Mouse (Mus musculus): ENCODE measurements around the gene Aplp2. TPM values are rescaled to one million over a fixed set of nuclear protein-coding genes. Genes with fewer than 3 reads are reported as not detected.

Gene Aplp2
- polyA plus RNA-seq, 1 experiment from 2014 or later, result 198 TPM

DNA sequence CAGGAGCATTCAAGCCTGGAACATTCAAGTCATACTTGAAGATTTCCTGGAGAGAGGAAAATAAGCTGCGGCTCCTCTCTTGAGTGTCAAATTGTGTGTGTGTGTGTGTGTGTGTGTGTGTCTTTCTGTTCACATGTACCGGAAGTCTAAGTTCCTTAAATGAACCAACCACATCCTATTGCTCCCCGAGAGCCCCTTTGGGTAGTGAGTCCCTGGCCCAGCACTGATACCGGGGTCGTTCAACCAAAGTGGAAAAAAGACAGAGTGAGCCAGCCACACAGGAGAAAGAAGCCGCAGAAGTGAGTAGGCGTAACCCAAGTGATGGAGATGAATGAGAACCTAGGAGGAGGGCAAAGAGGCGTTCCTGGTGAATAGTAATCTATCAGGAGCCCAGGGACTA is 81.7 kb downstream of the Aplp2 start:
- H3K9ac ChIP-seq (ENCODE audit: low read depth, low read length), result no peak overlapping the region
- 10% methylated on average over 8 of the region's 8 CpGs for WGBS (ENCODE audit: insufficient replicate concordance)
- H3K4me3 ChIP-seq (ENCODE audit: low read depth, low read length), result peak overlapping the region; percentile 51
- peaks cover 62% of the 10 kb centered on the region for H3K27me3 ChIP-seq (ENCODE audit: control insufficient read depth, insufficient read depth, low read depth, low read length)
- no peaks in the 10 kb centered on the region for H3K9me3 ChIP-seq (replicated peaks; ENCODE audit: control insufficient read depth, low read length)
- H3K4me1 ChIP-seq (ENCODE audit: control insufficient read depth, low read depth, low read length), result peaks cover 3% of the 10 kb centered on the region
- H3K4me2 ChIP-seq (ENCODE audit: low read depth, low read length), result peak overlapping the region; percentile 74
- no peaks in the 10 kb centered on the region for H3K36me3 ChIP-seq (ENCODE audit: control insufficient read depth, insufficient read depth)
- no peak for ATAC-seq (ENCODE audit: low read depth)
- no peak overlapping the region for H3K27ac ChIP-seq (ENCODE audit: low read length)

DNA sequence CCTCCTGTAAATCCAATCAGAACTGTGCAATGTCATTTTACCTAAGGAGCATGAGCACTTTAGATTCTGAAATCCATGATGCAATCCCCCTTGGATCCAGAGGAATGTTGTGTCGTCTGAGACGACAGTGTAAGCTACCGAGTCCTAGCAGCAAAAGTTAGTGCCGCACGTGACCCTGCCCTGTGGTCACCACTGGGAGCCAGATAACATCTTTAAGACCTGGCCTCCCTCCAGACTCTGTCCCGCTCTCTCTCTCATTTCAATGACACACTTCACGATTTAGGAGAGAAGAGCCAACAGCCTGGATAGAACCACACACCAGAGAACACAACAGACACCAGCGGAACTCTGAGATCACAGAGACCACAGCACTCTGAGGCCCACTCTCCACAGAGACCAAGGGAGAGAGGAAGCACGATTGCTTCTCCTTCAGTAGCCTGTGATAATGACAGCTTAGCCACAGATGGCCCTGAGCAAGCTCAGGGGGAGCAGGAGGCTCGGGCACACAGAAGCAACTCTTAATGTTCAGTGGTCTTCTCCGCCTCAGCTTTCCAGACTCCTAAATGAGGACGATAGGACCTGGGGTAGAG is 83.6 kb downstream of the Aplp2 start:
- Histone ChIP-seq H3K4me1 (ENCODE audit: control insufficient read depth, low read depth, low read length) (peaks cover 3% of the 10 kb centered on the region), H3K9ac (ENCODE audit: low read depth, low read length) (no peak overlapping the region), H3K4me3 (ENCODE audit: low read depth, low read length) (no peak overlapping the region), H3K27ac (ENCODE audit: low read length) (no peak overlapping the region), H3K4me2 (ENCODE audit: low read depth, low read length) (no peak overlapping the region), H3K36me3 (ENCODE audit: control insufficient read depth, insufficient read depth) (no peaks in the 10 kb centered on the region), H3K9me3 (replicated peaks; ENCODE audit: control insufficient read depth, low read length) (no peaks in the 10 kb centered on the region), H3K27me3 (ENCODE audit: control insufficient read depth, insufficient read depth, low read depth, low read length) (peaks cover 49% of the 10 kb centered on the region)
- no peak for ATAC-seq (ENCODE audit: low read depth)
- WGBS (ENCODE audit: insufficient replicate concordance), result 26% methylated on average over 12 of the region's 12 CpGs

DNA sequence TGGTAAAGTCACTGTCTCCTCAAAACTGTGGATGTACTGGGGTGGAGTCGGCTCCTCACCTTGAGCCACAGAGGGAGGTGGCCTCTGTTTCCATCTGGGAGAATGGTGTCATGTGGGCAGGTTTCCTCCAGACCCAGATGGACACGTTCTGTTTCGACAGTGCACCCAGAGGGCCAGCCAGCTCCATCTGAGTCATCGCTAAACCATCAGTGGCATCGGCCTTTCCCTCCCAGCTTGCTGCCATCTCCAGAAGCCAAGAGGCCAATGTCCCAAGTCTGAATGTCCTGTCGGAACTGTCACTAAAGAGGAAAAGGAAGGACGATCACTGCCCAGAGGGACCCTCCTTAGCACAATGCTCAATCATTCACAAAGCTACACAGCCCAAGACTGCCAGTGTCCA is 85.5 kb downstream of the Aplp2 start:
- Histone ChIP-seq H3K4me3 (ENCODE audit: low read depth, low read length) (no peak overlapping the region), H3K36me3 (ENCODE audit: control insufficient read depth, insufficient read depth) (no peaks in the 10 kb centered on the region), H3K9me3 (replicated peaks; ENCODE audit: control insufficient read depth, low read length) (no peaks in the 10 kb centered on the region), H3K9ac (ENCODE audit: low read depth, low read length) (no peak overlapping the region), H3K4me2 (ENCODE audit: low read depth, low read length) (no peak overlapping the region), H3K4me1 (ENCODE audit: control insufficient read depth, low read depth, low read length) (peaks cover 1% of the 10 kb centered on the region), H3K27me3 (ENCODE audit: control insufficient read depth, insufficient read depth, low read depth, low read length) (peaks cover 31% of the 10 kb centered on the region), H3K27ac (ENCODE audit: low read length) (no peak overlapping the region)
- ATAC-seq (ENCODE audit: low read depth), result no peak
- 72% methylated on average over 7 of the region's 7 CpGs for WGBS (ENCODE audit: insufficient replicate concordance)

- Histone ChIP-seq H3K9me3 (replicated peaks; ENCODE audit: control insufficient read depth, low read length) (no peaks in the 10 kb centered on the region), H3K4me3 (ENCODE audit: low read depth, low read length) (no peak overlapping the region), H3K36me3 (ENCODE audit: control insufficient read depth, insufficient read depth) (no peaks in the 10 kb centered on the region), H3K9ac (ENCODE audit: low read depth, low read length) (no peak overlapping the region), H3K4me2 (ENCODE audit: low read depth, low read length) (no peak overlapping the region), H3K4me1 (ENCODE audit: control insufficient read depth, low read depth, low read length) (no peaks in the 10 kb centered on the region), H3K27ac (ENCODE audit: low read length) (no peak overlapping the region), H3K27me3 (ENCODE audit: control insufficient read depth, insufficient read depth, low read depth, low read length) (no peaks in the 10 kb centered on the region)
- no peak for ATAC-seq (ENCODE audit: low read depth)
- WGBS (ENCODE audit: insufficient replicate concordance), result 64% methylated on average over 13 of the region's 13 CpGs
Observed at GRCm38 (mm10) chr9:31122464-31123030, 89.1 kb downstream of the Aplp2 start.

DNA sequence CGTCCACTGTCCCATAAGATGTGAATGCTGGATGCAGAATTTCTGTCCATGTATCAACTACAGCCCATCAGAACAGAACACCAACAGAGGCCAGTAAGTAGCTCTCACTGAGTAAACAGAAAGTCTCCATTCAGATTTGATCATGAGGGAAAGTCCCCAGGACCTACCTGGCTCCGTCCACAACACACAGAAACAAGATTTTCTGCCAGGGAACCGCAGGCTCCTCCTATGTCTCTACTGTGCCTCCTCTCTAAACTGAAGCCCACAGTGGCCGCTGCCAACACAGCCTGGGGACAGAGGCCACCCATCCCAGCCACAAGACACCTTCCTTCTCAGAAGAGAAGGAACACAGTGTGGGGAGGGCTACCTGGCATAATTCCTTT is 91.1 kb downstream of the Aplp2 start:
- Histone ChIP-seq H3K9ac (ENCODE audit: low read depth, low read length) (no peak overlapping the region), H3K4me2 (ENCODE audit: low read depth, low read length) (no peak overlapping the region), H3K27ac (ENCODE audit: low read length) (no peak overlapping the region), H3K36me3 (ENCODE audit: control insufficient read depth, insufficient read depth) (no peaks in the 10 kb centered on the region), H3K27me3 (ENCODE audit: control insufficient read depth, insufficient read depth, low read depth, low read length) (no peaks in the 10 kb centered on the region), H3K4me1 (ENCODE audit: control insufficient read depth, low read depth, low read length) (no peaks in the 10 kb centered on the region), H3K4me3 (ENCODE audit: low read depth, low read length) (no peak overlapping the region), H3K9me3 (replicated peaks; ENCODE audit: control insufficient read depth, low read length) (no peaks in the 10 kb centered on the region)
- ATAC-seq (ENCODE audit: low read depth), result no peak
- 43% methylated on average over 4 of the region's 4 CpGs for WGBS (ENCODE audit: insufficient replicate concordance)

GRCm38 (mm10) chr9:31119882-31120532 is 91.6 kb downstream of the Aplp2 start:
- H3K27ac ChIP-seq (ENCODE audit: low read length), result no peak overlapping the region
- WGBS (ENCODE audit: insufficient replicate concordance), result 42% methylated on average over 11 of the region's 11 CpGs
- H3K36me3 ChIP-seq (ENCODE audit: control insufficient read depth, insufficient read depth), result no peaks in the 10 kb centered on the region
- H3K9me3 ChIP-seq (replicated peaks; ENCODE audit: control insufficient read depth, low read length), result no peaks in the 10 kb centered on the region
- H3K4me3 ChIP-seq (ENCODE audit: low read depth, low read length), result no peak overlapping the region
- no peak for ATAC-seq (ENCODE audit: low read depth)
- no peak overlapping the region for H3K9ac ChIP-seq (ENCODE audit: low read depth, low read length)
- H3K4me1 ChIP-seq (ENCODE audit: control insufficient read depth, low read depth, low read length), result no peaks in the 10 kb centered on the region
- H3K27me3 ChIP-seq (ENCODE audit: control insufficient read depth, insufficient read depth, low read depth, low read length), result no peaks in the 10 kb centered on the region
- H3K4me2 ChIP-seq (ENCODE audit: low read depth, low read length), result no peak overlapping the region

GRCm38 (mm10) chr9:31119405-31119804 is 92.2 kb downstream of the Aplp2 start:
- no peaks in the 10 kb centered on the region for H3K9me3 ChIP-seq (replicated peaks; ENCODE audit: control insufficient read depth, low read length)
- WGBS (ENCODE audit: insufficient replicate concordance), result 30% methylated on average over 5 of the region's 5 CpGs
- no peak overlapping the region for H3K4me3 ChIP-seq (ENCODE audit: low read depth, low read length)
- no peaks in the 10 kb centered on the region for H3K36me3 ChIP-seq (ENCODE audit: control insufficient read depth, insufficient read depth)
- no peak overlapping the region for H3K9ac ChIP-seq (ENCODE audit: low read depth, low read length)
- no peak for ATAC-seq (ENCODE audit: low read depth)
- H3K27ac ChIP-seq (ENCODE audit: low read length), result no peak overlapping the region
- H3K4me1 ChIP-seq (ENCODE audit: control insufficient read depth, low read depth, low read length), result no peaks in the 10 kb centered on the region
- H3K4me2 ChIP-seq (ENCODE audit: low read depth, low read length), result no peak overlapping the region
- H3K27me3 ChIP-seq (ENCODE audit: control insufficient read depth, insufficient read depth, low read depth, low read length), result no peaks in the 10 kb centered on the region

DNA sequence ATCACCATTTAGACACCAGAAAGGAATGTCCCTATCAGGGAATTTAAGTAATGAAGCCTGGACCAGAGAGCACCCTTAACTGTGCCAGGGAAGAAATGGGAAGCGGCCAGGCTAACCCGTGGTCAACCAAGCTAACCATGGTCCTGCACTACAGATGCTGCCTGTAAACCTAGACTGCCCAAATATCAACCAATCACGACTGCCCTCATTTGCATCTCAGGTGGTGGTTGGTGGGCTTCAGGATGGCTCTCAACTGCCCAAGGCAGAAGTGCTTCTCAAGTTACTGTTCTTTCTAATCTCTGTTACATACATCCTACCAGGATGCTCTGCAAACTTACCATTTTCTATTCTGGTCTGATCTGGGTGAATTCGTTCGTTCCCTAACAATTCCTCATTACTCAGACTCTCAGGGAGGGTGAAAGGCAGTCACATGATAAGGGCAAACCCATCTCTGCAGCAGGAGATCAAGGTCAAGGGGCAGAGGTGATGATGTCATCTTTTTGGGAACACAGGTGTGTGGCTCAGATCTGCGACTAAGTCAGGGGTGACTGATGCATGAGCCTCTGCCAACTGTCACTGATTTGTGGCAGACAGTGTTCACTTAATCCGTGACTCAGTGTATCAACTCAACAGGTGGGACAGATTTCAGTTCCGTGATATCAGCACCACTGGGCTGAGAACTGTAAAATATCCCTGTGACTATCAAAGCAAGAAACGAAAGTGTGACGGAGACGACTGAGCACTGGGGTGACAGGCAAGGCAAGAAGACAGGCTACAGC is 92.9 kb downstream of the Aplp2 start:
- Histone ChIP-seq H3K9me3 (replicated peaks; ENCODE audit: control insufficient read depth, low read length) (no peaks in the 10 kb centered on the region), H3K9ac (ENCODE audit: low read depth, low read length) (no peak overlapping the region), H3K4me1 (ENCODE audit: control insufficient read depth, low read depth, low read length) (no peaks in the 10 kb centered on the region), H3K4me3 (ENCODE audit: low read depth, low read length) (no peak overlapping the region), H3K36me3 (ENCODE audit: control insufficient read depth, insufficient read depth) (no peaks in the 10 kb centered on the region), H3K4me2 (ENCODE audit: low read depth, low read length) (no peak overlapping the region), H3K27ac (ENCODE audit: low read length) (no peak overlapping the region), H3K27me3 (ENCODE audit: control insufficient read depth, insufficient read depth, low read depth, low read length) (no peaks in the 10 kb centered on the region)
- WGBS (ENCODE audit: insufficient replicate concordance), result 28% methylated on average over 11 of the region's 11 CpGs
- no peak for ATAC-seq (ENCODE audit: low read depth)

DNA sequence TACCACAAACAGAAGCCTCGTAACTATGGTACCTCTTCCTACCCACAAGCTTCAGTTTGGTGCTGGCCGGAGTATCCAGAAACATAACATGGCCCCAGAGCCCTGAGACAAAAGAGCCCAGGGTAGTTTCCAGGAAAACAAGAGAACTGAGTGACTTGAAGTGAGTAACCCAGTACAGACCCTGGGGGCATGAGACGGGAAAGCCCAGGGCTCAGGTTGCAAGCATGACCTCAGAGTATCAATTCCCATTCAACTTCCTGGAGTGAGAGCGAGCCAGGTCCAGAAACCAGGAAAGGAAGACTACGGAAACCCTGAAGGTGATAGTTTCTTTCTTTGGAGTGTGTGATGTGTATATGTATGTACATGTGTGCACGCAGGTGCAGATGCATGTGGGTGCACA is 94.1 kb downstream of the Aplp2 start:
- H3K4me2 ChIP-seq (ENCODE audit: low read depth, low read length), result no peak overlapping the region
- ATAC-seq (ENCODE audit: low read depth), result no peak
- H3K27ac ChIP-seq (ENCODE audit: low read length), result no peak overlapping the region
- H3K27me3 ChIP-seq (ENCODE audit: control insufficient read depth, insufficient read depth, low read depth, low read length), result no peaks in the 10 kb centered on the region
- H3K9ac ChIP-seq (ENCODE audit: low read depth, low read length), result no peak overlapping the region
- no peaks in the 10 kb centered on the region for H3K4me1 ChIP-seq (ENCODE audit: control insufficient read depth, low read depth, low read length)
- 66% methylated on average over 6 of the region's 6 CpGs for WGBS (ENCODE audit: insufficient replicate concordance)
- H3K36me3 ChIP-seq (ENCODE audit: control insufficient read depth, insufficient read depth), result no peaks in the 10 kb centered on the region
- no peaks in the 10 kb centered on the region for H3K9me3 ChIP-seq (replicated peaks; ENCODE audit: control insufficient read depth, low read length)
- no peak overlapping the region for H3K4me3 ChIP-seq (ENCODE audit: low read depth, low read length)

Measured in liver, embryonic 16.5 days (tissue).